Mouse (Mus musculus): ENCODE measurements around the gene Rnf39. TPM values are rescaled to one million over a fixed set of nuclear protein-coding genes. Genes with fewer than 3 reads are reported as not detected.

Gene Rnf39
- polyA plus RNA-seq, 1 experiment from 2014 or later: 2.2 TPM

GRCm38 (mm10) chr17:36944121-36944775 lies 1.5 kb downstream of the Rnf39 start:
- Histone ChIP-seq H3K27me3 (replicated peaks; ENCODE audit: control insufficient read depth, insufficient read depth, low read length) (peaks cover 35% of the 10 kb centered on the region), H3K9me3 (ENCODE audit: control insufficient read depth) (no peaks in the 10 kb centered on the region), H3K9ac (ENCODE audit: low read depth, low read length) (no peak overlapping the region), H3K27ac (ENCODE audit: low read depth, low read length) (no peak overlapping the region), H3K36me3 (ENCODE audit: control insufficient read depth, insufficient read depth) (peaks cover 9% of the 10 kb centered on the region; the same call in 1 of the 2 replicates), H3K4me1 (replicated peaks; ENCODE audit: control insufficient read depth, insufficient read depth, low read length) (no peaks in the 10 kb centered on the region; the same call in 1 of the 2 replicates), H3K4me3 (ENCODE audit: low read depth, low read length) (0 out of 2 replicates have a peak overlapping the region, but pooled peaks have one; percentile 3), H3K4me2 (replicated peaks; ENCODE audit: low read depth) (no peak overlapping the region)
- ATAC-seq: 0 out of 2 replicates have a peak, but pooled peaks have one; percentile 14
- WGBS: 32% methylated on average over 9 of the region's 9 CpGs
- TF ChIP-seq CTCF (IDR thresholded peaks at IDR 0.05; ENCODE audit: low read depth): peak; percentile 48

- H3K9me3 ChIP-seq (ENCODE audit: control insufficient read depth): no peaks in the 10 kb centered on the region
- H3K36me3 ChIP-seq (ENCODE audit: control insufficient read depth, insufficient read depth): peaks cover 11% of the 10 kb centered on the region; the same call in 1 of the 2 replicates
- TF ChIP-seq CTCF (IDR thresholded peaks at IDR 0.05; ENCODE audit: low read depth): peak; percentile 60
- H3K27ac ChIP-seq (ENCODE audit: low read depth, low read length): peak overlapping the region; percentile 7; the same call in 1 of the 2 replicates
- no peaks in the 10 kb centered on the region; the same call in 1 of the 2 replicates for H3K4me1 ChIP-seq (replicated peaks; ENCODE audit: control insufficient read depth, insufficient read depth, low read length)
- peak overlapping the region; percentile 88 for H3K4me2 ChIP-seq (replicated peaks; ENCODE audit: low read depth)
- 2% methylated on average over 58 of the region's 62 CpGs for WGBS
- peak overlapping the region; percentile 47 for H3K4me3 ChIP-seq (ENCODE audit: low read depth, low read length)
- ATAC-seq: no peak
- H3K9ac ChIP-seq (ENCODE audit: low read depth, low read length): peak overlapping the region; percentile 51
- H3K27me3 ChIP-seq (replicated peaks; ENCODE audit: control insufficient read depth, insufficient read depth, low read length): peaks cover 34% of the 10 kb centered on the region
These were observed 4.5 kb downstream of the Rnf39 start for GRCm38 (mm10) chr17:36947051-36947819.

- WGBS: 71% methylated on average over 1 of the region's 1 CpGs
- Histone ChIP-seq H3K4me3 (ENCODE audit: low read depth, low read length) (no peak overlapping the region), H3K9me3 (ENCODE audit: control insufficient read depth) (no peaks in the 10 kb centered on the region), H3K4me1 (replicated peaks; ENCODE audit: control insufficient read depth, insufficient read depth, low read length) (no peaks in the 10 kb centered on the region), H3K9ac (ENCODE audit: low read depth, low read length) (no peak overlapping the region), H3K27ac (ENCODE audit: low read depth, low read length) (no peak overlapping the region), H3K4me2 (replicated peaks; ENCODE audit: low read depth) (no peak overlapping the region), H3K27me3 (replicated peaks; ENCODE audit: control insufficient read depth, insufficient read depth, low read length) (peaks cover 24% of the 10 kb centered on the region), H3K36me3 (ENCODE audit: control insufficient read depth, insufficient read depth) (peaks cover 12% of the 10 kb centered on the region; the same call in 1 of the 2 replicates)
- ATAC-seq: no peak
- TF ChIP-seq CTCF (IDR thresholded peaks at IDR 0.05; ENCODE audit: low read depth): no peak
These were observed 5.6 kb downstream of the Rnf39 start for GRCm38 (mm10) chr17:36948286-36948685.

- Histone ChIP-seq H3K9me3 (ENCODE audit: control insufficient read depth) (no peaks in the 10 kb centered on the region), H3K4me3 (ENCODE audit: low read depth, low read length) (no peak overlapping the region), H3K9ac (ENCODE audit: low read depth, low read length) (no peak overlapping the region), H3K4me1 (replicated peaks; ENCODE audit: control insufficient read depth, insufficient read depth, low read length) (no peaks in the 10 kb centered on the region), H3K36me3 (ENCODE audit: control insufficient read depth, insufficient read depth) (peaks cover 17% of the 10 kb centered on the region), H3K27ac (ENCODE audit: low read depth, low read length) (peak overlapping the region; percentile 35; the same call in 1 of the 2 replicates), H3K27me3 (replicated peaks; ENCODE audit: control insufficient read depth, insufficient read depth, low read length) (0 out of 2 replicates have a peak, but pooled peaks cover 14% of the 10 kb centered on the region), H3K4me2 (replicated peaks; ENCODE audit: low read depth) (no peak overlapping the region)
- 91% methylated on average over 8 of the region's 8 CpGs for WGBS
- ATAC-seq: no peak
- no peak for TF ChIP-seq CTCF (IDR thresholded peaks at IDR 0.05; ENCODE audit: low read depth)
These were observed 6.5 kb downstream of the Rnf39 start for GRCm38 (mm10) chr17:36949265-36949664.

- TF ChIP-seq CTCF (IDR thresholded peaks at IDR 0.05; ENCODE audit: low read depth): 0 out of 2 replicates have a peak, but pooled peaks have one; percentile 7
- H3K4me1 ChIP-seq (replicated peaks; ENCODE audit: control insufficient read depth, insufficient read depth, low read length): no peaks in the 10 kb centered on the region
- no peaks in the 10 kb centered on the region for H3K27me3 ChIP-seq (replicated peaks; ENCODE audit: control insufficient read depth, insufficient read depth, low read length)
- H3K36me3 ChIP-seq (ENCODE audit: control insufficient read depth, insufficient read depth): peaks cover 23% of the 10 kb centered on the region
- peak within 1 kb of the TSS; percentile 61 for H3K9ac ChIP-seq (ENCODE audit: low read depth, low read length)
- ATAC-seq: peak; percentile 98
- no peaks in the 10 kb centered on the region for H3K9me3 ChIP-seq (ENCODE audit: control insufficient read depth)
- H3K4me3 ChIP-seq (ENCODE audit: low read depth, low read length): peak within 1 kb of the TSS; percentile 76
- WGBS: 2% methylated on average over 36 of the region's 36 CpGs
- H3K27ac ChIP-seq (ENCODE audit: low read depth, low read length): peak within 1 kb of the TSS; percentile 70; the same call in 1 of the 2 replicates
- H3K4me2 ChIP-seq (replicated peaks; ENCODE audit: low read depth): peak within 1 kb of the TSS; percentile 71
These were observed 8.5 kb downstream of the Rnf39 start, which contains the start of gene Ppp1r11 for GRCm38 (mm10) chr17:36950981-36951947. Gene Ppp1r11, minus strand, starts transcription at chr17:36951741.

Measured in intestine, postnatal 0 days (tissue).